Mouse (Mus musculus): ENCODE data around the gene Supt6.
A peak's percentile ranks its signal among the peaks of the same experiment; 100 is the strongest.

Gene Supt6

GRCm38 (mm10) chr11:78164924-78165760, 80.6 kb downstream of the Supt6 start, which contains the start of gene Traf4:
Gene Traf4, minus strand, starts transcription at chr11:78165589.
- DNase-seq = peak; percentile 72 to 77

GRCm38 (mm10) chr11:78164604-78164923, 81.2 kb downstream of the Supt6 start:
- peak in 1 of 2 experiments; percentile 22 for DNase-seq

- no peak for DNase-seq
These were observed 81.8 kb downstream of the Supt6 start for GRCm38 (mm10) chr11:78163681-78164603.

GRCm38 (mm10) chr11:78163045-78163444, 82.7 kb downstream of the Supt6 start:
- no peak for DNase-seq

GRCm38 (mm10) chr11:78162504-78162903, 83.3 kb downstream of the Supt6 start:
- DNase-seq = no peak

- DNase-seq = peak in 1 of 2 experiments; percentile 22
These were observed 83.8 kb downstream of the Supt6 start for GRCm38 (mm10) chr11:78161968-78162367.

GRCm38 (mm10) chr11:78161169-78161568, 84.6 kb downstream of the Supt6 start:
- DNase-seq = no peak

- no peak for DNase-seq
These were observed 85.1 kb downstream of the Supt6 start for GRCm38 (mm10) chr11:78160675-78161074.

GRCm38 (mm10) chr11:78160171-78160570, 85.6 kb downstream of the Supt6 start:
- DNase-seq = no peak

GRCm38 (mm10) chr11:78159557-78159956, 86.2 kb downstream of the Supt6 start:
- DNase-seq = no peak

- peak; percentile 65 to 83 for DNase-seq
These were observed 86.7 kb downstream of the Supt6 start for GRCm38 (mm10) chr11:78159096-78159495.

All from cerebellum, postnatal 36 days (tissue).